Mouse (Mus musculus): Measurements from ENCODE around the gene Ubald2. TPM values are rescaled to one million over a fixed set of nuclear protein-coding genes. Genes with fewer than 3 reads are reported as not detected.
A peak's percentile ranks its signal among the peaks of the same experiment; 100 is the strongest.

Gene Ubald2
- polyA plus RNA-seq, 1 experiment from 2014 or later = 39.6 TPM

- 42% methylated on average over 13 of the region's 13 CpGs for WGBS
- no peak for ATAC-seq (ENCODE audit: insufficient number of reproducible peaks, low FRiP score, low TSS enrichment, low read depth)
Observed at GRCm38 (mm10) chr11:116428872-116429859, 4.7 kb upstream of the Ubald2 start.

GRCm38 (mm10) chr11:116429862-116430613 lies 3.9 kb upstream of the Ubald2 start:
- no peak overlapping the region for H3K4me3 ChIP-seq (replicated peaks)
- ATAC-seq (ENCODE audit: insufficient number of reproducible peaks, low FRiP score, low TSS enrichment, low read depth) = no peak
- H3K9me3 ChIP-seq (replicated peaks) = no peaks in the 10 kb centered on the region
- H3K4me1 ChIP-seq = peaks cover 21% of the 10 kb centered on the region
- H3K27me3 ChIP-seq = no peaks in the 10 kb centered on the region
- 77% methylated on average over 9 of the region's 9 CpGs for WGBS
- H3K36me3 ChIP-seq = no peaks in the 10 kb centered on the region
- no peak overlapping the region for H3K9ac ChIP-seq
- H3K27ac ChIP-seq (replicated peaks) = no peak overlapping the region
- H3K4me2 ChIP-seq (replicated peaks) = no peak overlapping the region

More at GRCm38 (mm10) chr11:116428872-116429859, 4.7 kb upstream of the Ubald2 start:
- Histone ChIP-seq H3K27ac (replicated peaks) (no peak overlapping the region), H3K36me3 (no peaks in the 10 kb centered on the region), H3K4me1 (peaks cover 20% of the 10 kb centered on the region), H3K4me2 (replicated peaks) (no peak overlapping the region), H3K9ac (no peak overlapping the region), H3K4me3 (replicated peaks) (no peak overlapping the region), H3K27me3 (no peaks in the 10 kb centered on the region), H3K9me3 (replicated peaks) (no peaks in the 10 kb centered on the region)

GRCm38 (mm10) chr11:116430723-116431427 lies 3.0 kb upstream of the Ubald2 start:
- Histone ChIP-seq H3K4me2 (replicated peaks) (peak overlapping the region; percentile 12; the same call in 1 of the 2 replicates), H3K27ac (replicated peaks) (0 out of 2 replicates have a peak overlapping the region, but pooled peaks have one; percentile 4)
- no peak for ATAC-seq (ENCODE audit: insufficient number of reproducible peaks, low FRiP score, low TSS enrichment, low read depth)

GRCm38 (mm10) chr11:116431428-116432077 lies 2.3 kb upstream of the Ubald2 start:
- H3K4me2 ChIP-seq (replicated peaks) = peak overlapping the region; percentile 12; the same call in 1 of the 2 replicates
- H3K9me3 ChIP-seq (replicated peaks) = no peaks in the 10 kb centered on the region
- H3K9ac ChIP-seq = no peak overlapping the region
- H3K36me3 ChIP-seq = peaks cover 4% of the 10 kb centered on the region; the same call in 1 of the 2 replicates
- no peak for ATAC-seq (ENCODE audit: insufficient number of reproducible peaks, low FRiP score, low TSS enrichment, low read depth)
- H3K4me1 ChIP-seq = peaks cover 36% of the 10 kb centered on the region
- H3K27me3 ChIP-seq = no peaks in the 10 kb centered on the region
- H3K27ac ChIP-seq (replicated peaks) = 0 out of 2 replicates have a peak overlapping the region, but pooled peaks have one; percentile 4
- no peak overlapping the region for H3K4me3 ChIP-seq (replicated peaks)
- WGBS = 35% methylated on average over 11 of the region's 11 CpGs

More at GRCm38 (mm10) chr11:116430723-116431427, 3.0 kb upstream of the Ubald2 start:
- H3K9ac ChIP-seq = no peak overlapping the region
- H3K27me3 ChIP-seq = no peaks in the 10 kb centered on the region
- WGBS = 34% methylated on average over 22 of the region's 22 CpGs
- peaks cover 29% of the 10 kb centered on the region for H3K4me1 ChIP-seq
- no peaks in the 10 kb centered on the region for H3K9me3 ChIP-seq (replicated peaks)
- H3K4me3 ChIP-seq (replicated peaks) = no peak overlapping the region
- H3K36me3 ChIP-seq = peaks cover 2% of the 10 kb centered on the region; the same call in 1 of the 2 replicates

DNA sequence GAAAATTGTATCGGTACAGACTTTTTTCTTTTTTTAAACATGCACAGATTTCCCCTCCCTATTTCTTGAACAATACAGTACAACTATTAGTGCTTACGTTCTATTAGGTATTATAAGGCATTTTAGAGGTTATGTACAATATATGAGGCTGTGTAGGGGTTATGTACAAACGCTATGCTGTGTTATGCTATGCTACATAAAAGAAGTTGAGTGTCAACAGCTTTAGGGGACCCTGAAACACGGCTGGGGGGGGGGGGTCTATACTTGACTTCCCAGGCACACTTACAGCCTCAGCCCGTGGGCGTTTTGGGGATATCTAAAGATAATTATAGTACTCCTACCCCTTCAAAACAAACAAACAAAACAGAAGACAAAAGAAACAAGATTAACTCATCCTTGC lies 1.8 kb upstream of the Ubald2 start:
- H3K9me3 ChIP-seq (replicated peaks) = no peaks in the 10 kb centered on the region
- H3K4me1 ChIP-seq = peaks cover 42% of the 10 kb centered on the region
- no peak for ATAC-seq (ENCODE audit: insufficient number of reproducible peaks, low FRiP score, low TSS enrichment, low read depth)
- H3K36me3 ChIP-seq = peaks cover 10% of the 10 kb centered on the region; the same call in 1 of the 2 replicates
- H3K27ac ChIP-seq (replicated peaks) = peak overlapping the region; percentile 78; the same call in 1 of the 2 replicates
- no peaks in the 10 kb centered on the region for H3K27me3 ChIP-seq
- H3K4me2 ChIP-seq (replicated peaks) = no peak overlapping the region
- H3K4me3 ChIP-seq (replicated peaks) = no peak overlapping the region
- WGBS = 48% methylated on average over 6 of the region's 6 CpGs
- no peak overlapping the region for H3K9ac ChIP-seq

GRCm38 (mm10) chr11:116432593-116433355 lies 1.1 kb upstream of the Ubald2 start:
- Histone ChIP-seq H3K4me1 (peaks cover 46% of the 10 kb centered on the region), H3K4me2 (replicated peaks) (peak overlapping the region; percentile 59), H3K27ac (replicated peaks) (peak overlapping the region; percentile 78), H3K36me3 (peaks cover 16% of the 10 kb centered on the region), H3K9ac (no peak overlapping the region), H3K27me3 (no peaks in the 10 kb centered on the region), H3K9me3 (replicated peaks) (no peaks in the 10 kb centered on the region), H3K4me3 (replicated peaks) (no peak overlapping the region; the same call in 1 of the 2 replicates)
- ATAC-seq (ENCODE audit: insufficient number of reproducible peaks, low FRiP score, low TSS enrichment, low read depth) = no peak
- 41% methylated on average over 8 of the region's 8 CpGs for WGBS

GRCm38 (mm10) chr11:116434287-116434966 lies 533 bp downstream of the Ubald2 start:
- ATAC-seq (ENCODE audit: insufficient number of reproducible peaks, low FRiP score, low TSS enrichment, low read depth) = peak; percentile 11
- H3K4me2 ChIP-seq (replicated peaks) = peak overlapping the region; percentile 59
- WGBS = under 1% methylated on average over 54 of the region's 67 CpGs

DNA sequence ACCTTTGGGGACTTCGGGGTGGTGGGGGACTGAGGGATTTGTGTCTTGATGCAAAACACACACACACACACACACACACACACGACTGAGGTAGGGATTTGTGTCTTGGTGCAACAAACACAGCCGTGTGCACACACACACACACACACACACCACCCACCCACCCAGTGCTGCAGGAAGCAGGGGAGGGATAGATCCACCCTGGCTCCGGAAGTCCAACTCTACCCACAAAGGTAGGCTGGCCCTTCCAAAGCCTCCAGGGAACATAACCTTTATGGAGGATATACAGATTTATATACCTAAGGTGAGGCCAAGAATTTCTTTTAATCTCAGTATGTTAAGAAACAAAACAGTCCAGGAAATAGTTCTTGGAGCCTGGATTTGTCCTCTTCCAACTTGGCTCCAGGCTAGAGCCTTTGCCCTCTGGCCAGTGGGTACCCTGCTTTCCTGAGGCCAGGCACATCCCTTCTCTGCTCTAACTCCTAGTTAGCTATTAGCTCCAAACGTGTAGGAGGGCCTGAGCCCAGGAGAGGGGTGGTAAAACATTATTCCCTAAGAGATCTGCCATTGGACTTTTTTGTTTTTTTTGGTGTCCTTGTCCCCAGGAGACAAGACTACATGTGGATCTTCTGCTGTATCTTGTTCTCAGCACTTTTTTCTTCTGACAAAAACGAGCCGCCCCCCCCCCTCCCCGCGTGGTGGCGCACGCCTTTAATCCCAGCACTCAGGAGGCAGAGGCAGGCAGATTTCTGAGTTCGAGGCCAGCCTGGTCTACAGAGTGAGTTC lies 1.3 kb downstream of the Ubald2 start:
- H3K27me3 ChIP-seq = no peaks in the 10 kb centered on the region
- H3K4me1 ChIP-seq = peaks cover 42% of the 10 kb centered on the region
- peak overlapping the region; percentile 59 for H3K4me2 ChIP-seq (replicated peaks)
- peak overlapping the region; percentile 92 for H3K27ac ChIP-seq (replicated peaks)
- 49% methylated on average over 12 of the region's 12 CpGs for WGBS
- peak overlapping the region; percentile 85 for H3K9ac ChIP-seq
- no peak for ATAC-seq (ENCODE audit: insufficient number of reproducible peaks, low FRiP score, low TSS enrichment, low read depth)
- H3K9me3 ChIP-seq (replicated peaks) = no peaks in the 10 kb centered on the region
- peaks cover 29% of the 10 kb centered on the region for H3K36me3 ChIP-seq
- H3K4me3 ChIP-seq (replicated peaks) = peak overlapping the region; percentile 74

More at GRCm38 (mm10) chr11:116434287-116434966, 533 bp downstream of the Ubald2 start:
- H3K27ac ChIP-seq (replicated peaks) = peak overlapping the region; percentile 92
- H3K36me3 ChIP-seq = peaks cover 22% of the 10 kb centered on the region
- H3K4me1 ChIP-seq = peaks cover 43% of the 10 kb centered on the region
- peak overlapping the region; percentile 85 for H3K9ac ChIP-seq
- peak overlapping the region; percentile 74 for H3K4me3 ChIP-seq (replicated peaks)
- H3K27me3 ChIP-seq = no peaks in the 10 kb centered on the region
- no peaks in the 10 kb centered on the region for H3K9me3 ChIP-seq (replicated peaks)
